Mouse (Mus musculus): ENCODE results near the gene Dync1li1. TPM values are rescaled to one million over a fixed set of nuclear protein-coding genes. Genes with fewer than 3 reads are reported as not detected.
"Not testable (repeated sequence)": the region's sequence is repeated elsewhere in the genome, so short reads cannot be mapped to it uniquely, and the experiment has no call there.

Dync1li1 gene
- polyA plus RNA-seq (2014; fragmentation: Nextera tagmentation; extraction: Ambion mirVana), result 76.1 and 84.0 TPM in 2 replicates

GRCm38 (mm10) chr9:114688252-114688952 lies at the start of gene Dync1li1:
Gene Dync1li1, plus strand, starts transcription at chr9:114688790.
- Histone ChIP-seq H3K9me3 (ENCODE audit: control insufficient read depth, low read length) (no peaks in the 10 kb centered on the region), H3K4me1 (replicated peaks; ENCODE audit: control insufficient read depth, insufficient read depth, low read length) (peaks cover 5% of the 10 kb centered on the region; the same call in 1 of the 2 replicates), H3K9ac (ENCODE audit: low read length) (peak within 1 kb of the TSS; percentile 96), H3K4me2 (ENCODE audit: low read depth, low read length, severe bottlenecking) (peak within 1 kb of the TSS; percentile 77), H3K27ac (ENCODE audit: low read depth, low read length) (peak within 1 kb of the TSS; percentile 92), H3K36me3 (ENCODE audit: control insufficient read depth, insufficient read depth, low read length) (peaks cover 2% of the 10 kb centered on the region; the same call in 1 of the 2 replicates), H3K4me3 (ENCODE audit: low read depth, low read length) (peak within 1 kb of the TSS; percentile 95), H3K27me3 (ENCODE audit: control insufficient read depth, insufficient read depth, low read length) (no peaks in the 10 kb centered on the region)
- under 1% methylated on average over 56 of the region's 57 CpGs for WGBS
- ATAC-seq (replicated peaks; ENCODE audit: low FRiP score), result peak; percentile 97
- peak; percentile 99 for DNase-seq (ENCODE audit: low spot score)

GRCm38 (mm10) chr9:114639186-114639748 lies 49.3 kb upstream of the Dync1li1 start:
- peak overlapping the region; percentile 82 for H3K9ac ChIP-seq (ENCODE audit: low read length)
- H3K27ac ChIP-seq (ENCODE audit: low read depth, low read length), result peak overlapping the region; percentile 57
- no peaks in the 10 kb centered on the region for H3K9me3 ChIP-seq (ENCODE audit: control insufficient read depth, low read length)
- H3K4me1 ChIP-seq (replicated peaks; ENCODE audit: control insufficient read depth, insufficient read depth, low read length), result peaks cover 2% of the 10 kb centered on the region; the same call in 1 of the 2 replicates
- WGBS, result 15% methylated on average over 18 of the region's 18 CpGs
- H3K4me2 ChIP-seq (ENCODE audit: low read depth, low read length, severe bottlenecking), result peak overlapping the region; percentile 65
- DNase-seq (ENCODE audit: low spot score) (peak; percentile 54), ATAC-seq (replicated peaks; ENCODE audit: low FRiP score) (peak; percentile 13; the same call in 1 of the 2 replicates)
- H3K4me3 ChIP-seq (ENCODE audit: low read depth, low read length), result peak overlapping the region; percentile 79
- no peaks in the 10 kb centered on the region; the same call in 1 of the 2 replicates for H3K27me3 ChIP-seq (ENCODE audit: control insufficient read depth, insufficient read depth, low read length)
- H3K36me3 ChIP-seq (ENCODE audit: control insufficient read depth, insufficient read depth, low read length), result no peaks in the 10 kb centered on the region

- 4% methylated on average over 51 of the region's 51 CpGs for WGBS
- H3K9me3 ChIP-seq (ENCODE audit: control insufficient read depth, low read length), result no peaks in the 10 kb centered on the region
Observed at GRCm38 (mm10) chr9:114639839-114640646, 48.5 kb upstream of the Dync1li1 start, which contains the start of gene Cnot10. Gene Cnot10, minus strand, starts transcription at chr9:114640184.

DNA sequence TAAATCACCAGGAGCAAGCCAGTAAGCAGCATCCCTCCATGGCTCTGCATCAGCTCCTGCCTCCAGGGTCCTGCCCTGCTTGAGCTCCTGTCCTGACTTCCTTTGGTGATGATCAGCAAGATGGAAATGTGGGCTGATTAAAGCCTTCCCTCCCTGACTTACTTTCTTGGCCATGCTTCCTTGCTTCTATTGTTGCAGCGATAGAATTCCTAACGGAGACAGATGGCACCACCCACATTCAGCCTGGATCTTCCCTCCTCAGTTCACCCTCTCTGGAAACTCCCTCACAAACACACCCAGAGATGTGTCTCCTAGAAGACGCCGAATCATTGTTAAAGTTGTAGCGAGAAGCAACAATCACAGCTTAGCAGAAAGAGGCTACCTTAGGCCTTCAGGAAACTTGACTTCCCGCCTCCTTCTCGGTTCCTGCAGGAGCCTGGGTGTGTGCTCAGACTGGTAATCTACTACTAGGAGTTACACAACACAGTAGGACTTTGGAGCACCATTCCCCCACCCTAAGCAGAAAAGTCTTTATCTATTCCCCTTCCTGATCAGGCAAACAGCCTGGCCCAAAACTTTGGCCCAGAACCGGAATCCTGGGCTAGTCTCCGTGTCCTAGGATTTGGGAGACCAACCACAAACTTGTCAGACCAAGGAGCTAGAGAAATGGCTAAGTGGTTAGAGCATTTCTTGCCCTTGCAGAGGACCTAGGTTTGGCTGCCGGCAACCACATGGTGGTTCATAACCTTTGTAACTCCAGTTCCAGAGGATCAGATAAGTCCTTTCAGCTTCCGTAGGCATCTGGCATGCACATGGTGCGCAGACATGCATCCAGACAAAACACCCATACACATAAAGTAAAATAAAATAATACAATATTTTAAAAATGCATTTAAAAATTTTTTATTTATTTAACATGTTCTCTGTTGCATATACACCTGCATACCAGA lies 41.8 kb upstream of the Dync1li1 start:
- no peak for ATAC-seq (replicated peaks; ENCODE audit: low FRiP score)
- no peak overlapping the region for H3K27ac ChIP-seq (ENCODE audit: low read depth, low read length)
- 88% methylated on average over 12 of the region's 12 CpGs for WGBS
- DNase-seq (ENCODE audit: low spot score), result no peak
- no peaks in the 10 kb centered on the region for H3K9me3 ChIP-seq (ENCODE audit: control insufficient read depth, low read length)
- H3K9ac ChIP-seq (ENCODE audit: low read length), result no peak overlapping the region
- H3K4me2 ChIP-seq (ENCODE audit: low read depth, low read length, severe bottlenecking), result no peak overlapping the region
- no peaks in the 10 kb centered on the region; the same call in 1 of the 2 replicates for H3K27me3 ChIP-seq (ENCODE audit: control insufficient read depth, insufficient read depth, low read length)
- no peaks in the 10 kb centered on the region for H3K36me3 ChIP-seq (ENCODE audit: control insufficient read depth, insufficient read depth, low read length)
- no peaks in the 10 kb centered on the region for H3K4me1 ChIP-seq (replicated peaks; ENCODE audit: control insufficient read depth, insufficient read depth, low read length)
- H3K4me3 ChIP-seq (ENCODE audit: low read depth, low read length), result no peak overlapping the region

More at GRCm38 (mm10) chr9:114639839-114640646, 48.5 kb upstream of the Dync1li1 start, which contains the start of gene Cnot10:
- H3K9ac ChIP-seq (ENCODE audit: low read length), result peak within 1 kb of the TSS; percentile 82
- no peaks in the 10 kb centered on the region; the same call in 1 of the 2 replicates for H3K27me3 ChIP-seq (ENCODE audit: control insufficient read depth, insufficient read depth, low read length)
- peak within 1 kb of the TSS; percentile 57 for H3K27ac ChIP-seq (ENCODE audit: low read depth, low read length)
- H3K4me3 ChIP-seq (ENCODE audit: low read depth, low read length), result peak within 1 kb of the TSS; percentile 79
- H3K36me3 ChIP-seq (ENCODE audit: control insufficient read depth, insufficient read depth, low read length), result no peaks in the 10 kb centered on the region
- DNase-seq (ENCODE audit: low spot score), result peak; percentile 99
- peaks cover 2% of the 10 kb centered on the region; the same call in 1 of the 2 replicates for H3K4me1 ChIP-seq (replicated peaks; ENCODE audit: control insufficient read depth, insufficient read depth, low read length)
- peak within 1 kb of the TSS; percentile 65 for H3K4me2 ChIP-seq (ENCODE audit: low read depth, low read length, severe bottlenecking)
- peak; percentile 98 for ATAC-seq (replicated peaks; ENCODE audit: low FRiP score)

DNA sequence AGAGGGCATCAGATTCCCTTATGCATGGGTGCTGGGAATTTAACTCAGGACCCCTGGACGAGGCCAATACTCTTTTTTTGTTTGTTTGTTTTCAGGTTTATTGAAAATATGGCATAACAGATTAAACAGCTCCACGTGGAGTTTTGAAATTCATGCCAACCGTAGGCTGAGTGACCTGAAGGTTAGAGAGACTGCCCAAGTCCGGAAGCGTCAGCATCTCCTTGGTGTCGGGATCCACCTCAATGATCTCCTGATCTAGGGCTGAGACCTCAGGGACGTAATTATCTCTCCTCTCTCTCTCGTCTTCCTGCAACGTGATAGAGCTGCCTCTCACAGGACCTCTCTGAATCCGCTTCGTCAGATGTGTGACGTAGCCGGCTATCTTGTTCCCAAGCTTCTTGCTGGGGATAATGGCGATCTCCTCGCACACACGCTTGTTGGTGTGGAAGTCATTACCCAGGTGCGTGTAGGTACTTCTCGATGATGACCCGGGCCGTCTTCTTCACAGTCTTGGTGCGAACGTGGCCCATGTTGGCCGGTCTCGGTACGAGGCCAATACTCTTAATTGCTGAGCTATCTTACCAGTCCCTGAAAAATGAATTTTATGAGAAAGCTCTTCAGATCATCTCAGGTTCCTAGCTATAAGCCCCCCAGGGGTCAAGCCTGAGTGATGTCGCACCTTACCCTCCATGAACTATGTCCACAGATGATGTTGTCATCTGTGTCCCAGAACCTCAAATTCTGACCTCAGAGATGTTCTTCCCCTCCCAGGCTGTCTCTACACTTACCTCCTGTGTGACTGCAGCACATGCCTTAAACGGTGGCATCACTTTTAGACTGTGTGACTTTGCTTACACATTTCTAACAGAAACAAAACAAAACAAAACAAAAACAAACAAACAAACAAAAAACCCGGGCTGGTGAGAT lies 40.8 kb upstream of the Dync1li1 start:
- no peak overlapping the region for H3K4me3 ChIP-seq (ENCODE audit: low read depth, low read length)
- no peak for ATAC-seq (replicated peaks; ENCODE audit: low FRiP score)
- no peak for DNase-seq (ENCODE audit: low spot score)
- no peak overlapping the region for H3K27ac ChIP-seq (ENCODE audit: low read depth, low read length)
- no peaks in the 10 kb centered on the region for H3K9me3 ChIP-seq (ENCODE audit: control insufficient read depth, low read length)
- H3K36me3 ChIP-seq (ENCODE audit: control insufficient read depth, insufficient read depth, low read length), result no peaks in the 10 kb centered on the region
- 81% methylated on average over 28 of the region's 28 CpGs for WGBS
- H3K4me2 ChIP-seq (ENCODE audit: low read depth, low read length, severe bottlenecking), result no peak overlapping the region
- no peak overlapping the region for H3K9ac ChIP-seq (ENCODE audit: low read length)
- H3K4me1 ChIP-seq (replicated peaks; ENCODE audit: control insufficient read depth, insufficient read depth, low read length), result no peaks in the 10 kb centered on the region
- H3K27me3 ChIP-seq (ENCODE audit: control insufficient read depth, insufficient read depth, low read length), result no peaks in the 10 kb centered on the region; the same call in 1 of the 2 replicates

DNA sequence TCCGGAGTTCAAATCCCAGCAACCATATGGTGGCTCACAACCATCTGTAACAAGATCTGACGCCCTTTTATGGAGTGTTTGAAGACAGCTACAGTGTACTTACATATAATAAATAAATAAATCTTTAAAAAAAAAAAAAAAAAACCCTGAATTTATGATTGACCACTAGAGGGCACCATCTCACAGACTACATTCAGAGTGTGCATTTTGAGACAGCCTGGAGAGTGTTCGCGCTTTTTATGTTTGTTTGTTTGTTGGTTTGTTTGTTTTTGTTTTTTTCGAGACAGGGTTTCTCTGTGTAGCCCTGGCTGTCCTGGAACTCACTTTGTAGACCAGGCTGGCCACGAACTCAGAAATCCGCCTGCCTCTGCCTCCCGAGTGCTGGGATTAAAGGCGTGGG lies 40.1 kb upstream of the Dync1li1 start:
- not testable (repeated sequence) for H3K9ac ChIP-seq (ENCODE audit: low read length); H3K4me3 ChIP-seq (ENCODE audit: low read depth, low read length); H3K9me3 ChIP-seq (ENCODE audit: control insufficient read depth, low read length); H3K27ac ChIP-seq (ENCODE audit: low read depth, low read length); H3K27me3 ChIP-seq (ENCODE audit: control insufficient read depth, insufficient read depth, low read length); H3K36me3 ChIP-seq (ENCODE audit: control insufficient read depth, insufficient read depth, low read length); H3K4me2 ChIP-seq (ENCODE audit: low read depth, low read length, severe bottlenecking); DNase-seq (ENCODE audit: low spot score); H3K4me1 ChIP-seq (replicated peaks; ENCODE audit: control insufficient read depth, insufficient read depth, low read length)
- WGBS, result 57% methylated on average over 8 of the region's 9 CpGs
- 0 out of 2 replicates have a peak, but pooled peaks have one; percentile 18 for ATAC-seq (replicated peaks; ENCODE audit: low FRiP score)

DNA sequence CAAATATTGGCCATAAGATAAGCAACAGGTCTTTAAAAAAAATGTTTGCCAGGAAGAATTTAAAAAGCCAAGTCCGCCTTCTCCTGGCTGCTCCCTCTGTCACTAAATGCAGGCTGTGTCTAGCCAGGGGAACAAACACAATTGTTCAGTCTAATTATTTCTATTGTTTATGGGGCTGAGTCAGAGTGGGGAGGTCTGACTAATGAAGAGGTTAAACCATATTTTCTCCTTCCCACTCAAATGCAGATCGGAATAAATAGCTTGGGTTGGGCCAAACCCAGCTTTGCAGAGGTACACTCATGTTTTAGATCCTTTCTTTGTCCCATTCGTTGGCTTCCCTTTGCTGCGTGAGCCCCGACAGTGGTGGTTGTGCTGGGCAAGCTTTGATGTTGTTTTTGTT lies 39.2 kb upstream of the Dync1li1 start:
- 84% methylated on average over 5 of the region's 5 CpGs for WGBS
- DNase-seq (ENCODE audit: low spot score) (no peak), ATAC-seq (replicated peaks; ENCODE audit: low FRiP score) (no peak)

More for the DNA sequence above, 39.2 kb upstream of the Dync1li1 start:
- Histone ChIP-seq H3K4me2 (ENCODE audit: low read depth, low read length, severe bottlenecking) (no peak overlapping the region), H3K36me3 (ENCODE audit: control insufficient read depth, insufficient read depth, low read length) (no peaks in the 10 kb centered on the region), H3K4me3 (ENCODE audit: low read depth, low read length) (no peak overlapping the region), H3K9ac (ENCODE audit: low read length) (no peak overlapping the region), H3K9me3 (ENCODE audit: control insufficient read depth, low read length) (no peaks in the 10 kb centered on the region), H3K27ac (ENCODE audit: low read depth, low read length) (no peak overlapping the region), H3K4me1 (replicated peaks; ENCODE audit: control insufficient read depth, insufficient read depth, low read length) (no peaks in the 10 kb centered on the region), H3K27me3 (ENCODE audit: control insufficient read depth, insufficient read depth, low read length) (no peaks in the 10 kb centered on the region)
